Mouse (Mus musculus): ENCODE measurements around the gene Tmem45b. TPM values are rescaled to one million over a fixed set of nuclear protein-coding genes. Genes with fewer than 3 reads are reported as not detected.

Gene Tmem45b
- polyA plus RNA-seq, 1 experiment from 2014 or later: not detected

- H3K36me3 ChIP-seq (ENCODE audit: control insufficient read depth, insufficient read depth, low read length): no peaks in the 10 kb centered on the region
- peak within 1 kb of the TSS; percentile 79 for H3K9ac ChIP-seq (ENCODE audit: low read length)
- H3K9me3 ChIP-seq (ENCODE audit: control insufficient read depth, low read length): no peaks in the 10 kb centered on the region
- peak within 1 kb of the TSS; percentile 83 for H3K4me3 ChIP-seq (ENCODE audit: low read depth, low read length)
- peaks cover 6% of the 10 kb centered on the region; the same call in 1 of the 2 replicates for H3K4me1 ChIP-seq (ENCODE audit: control insufficient read depth, insufficient read depth, low read length)
- peak within 1 kb of the TSS; percentile 60 for H3K4me2 ChIP-seq (ENCODE audit: low read depth)
- DNase-seq (ENCODE audit: low spot score): peak; percentile 96
- WGBS: under 1% methylated on average over 44 of the region's 46 CpGs
- H3K27me3 ChIP-seq (ENCODE audit: control insufficient read depth, insufficient read depth, low read length): no peaks in the 10 kb centered on the region
- ATAC-seq (ENCODE audit: insufficient read depth, low FRiP score, low TSS enrichment): peak; percentile 98
- no peak within 1 kb of the TSS for H3K27ac ChIP-seq (ENCODE audit: low read depth, low read length)
Observed at GRCm38 (mm10) chr9:31385947-31386354, 78.3 kb downstream of the Tmem45b start, which contains the start of gene Nfrkb. Gene Nfrkb (plus strand): TSS chr9:31386192.

- H3K4me2 ChIP-seq (ENCODE audit: low read depth): peak overlapping the region; percentile 60
- H3K4me1 ChIP-seq (ENCODE audit: control insufficient read depth, insufficient read depth, low read length): peaks cover 6% of the 10 kb centered on the region; the same call in 1 of the 2 replicates
- H3K27me3 ChIP-seq (ENCODE audit: control insufficient read depth, insufficient read depth, low read length): no peaks in the 10 kb centered on the region
- H3K27ac ChIP-seq (ENCODE audit: low read depth, low read length): no peak overlapping the region
- H3K4me3 ChIP-seq (ENCODE audit: low read depth, low read length): peak overlapping the region; percentile 83
- no peaks in the 10 kb centered on the region for H3K36me3 ChIP-seq (ENCODE audit: control insufficient read depth, insufficient read depth, low read length)
- 34% methylated on average over 4 of the region's 4 CpGs for whole genome bisulfite sequencing
- no peaks in the 10 kb centered on the region for H3K9me3 ChIP-seq (ENCODE audit: control insufficient read depth, low read length)
- H3K9ac ChIP-seq (ENCODE audit: low read length): peak overlapping the region; percentile 79
- ATAC-seq (ENCODE audit: insufficient read depth, low FRiP score, low TSS enrichment) (peak; percentile 36), DNase-seq (ENCODE audit: low spot score) (no peak)
Observed at GRCm38 (mm10) chr9:31385500-31385869, 78.8 kb downstream of the Tmem45b start.

- Histone ChIP-seq H3K4me1 (ENCODE audit: control insufficient read depth, insufficient read depth, low read length) (peaks cover 6% of the 10 kb centered on the region; the same call in 1 of the 2 replicates), H3K36me3 (ENCODE audit: control insufficient read depth, insufficient read depth, low read length) (no peaks in the 10 kb centered on the region), H3K4me2 (ENCODE audit: low read depth) (peak overlapping the region; percentile 60; the same call in 1 of the 2 replicates), H3K9me3 (ENCODE audit: control insufficient read depth, low read length) (no peaks in the 10 kb centered on the region), H3K4me3 (ENCODE audit: low read depth, low read length) (no peak overlapping the region), H3K27ac (ENCODE audit: low read depth, low read length) (no peak overlapping the region), H3K27me3 (ENCODE audit: control insufficient read depth, insufficient read depth, low read length) (no peaks in the 10 kb centered on the region), H3K9ac (ENCODE audit: low read length) (no peak overlapping the region)
- ATAC-seq (ENCODE audit: insufficient read depth, low FRiP score, low TSS enrichment) (no peak), DNase-seq (ENCODE audit: low spot score) (no peak)
- WGBS: 85% methylated on average over 17 of the region's 17 CpGs
Observed at GRCm38 (mm10) chr9:31384786-31385499, 79.3 kb downstream of the Tmem45b start.

DNA sequence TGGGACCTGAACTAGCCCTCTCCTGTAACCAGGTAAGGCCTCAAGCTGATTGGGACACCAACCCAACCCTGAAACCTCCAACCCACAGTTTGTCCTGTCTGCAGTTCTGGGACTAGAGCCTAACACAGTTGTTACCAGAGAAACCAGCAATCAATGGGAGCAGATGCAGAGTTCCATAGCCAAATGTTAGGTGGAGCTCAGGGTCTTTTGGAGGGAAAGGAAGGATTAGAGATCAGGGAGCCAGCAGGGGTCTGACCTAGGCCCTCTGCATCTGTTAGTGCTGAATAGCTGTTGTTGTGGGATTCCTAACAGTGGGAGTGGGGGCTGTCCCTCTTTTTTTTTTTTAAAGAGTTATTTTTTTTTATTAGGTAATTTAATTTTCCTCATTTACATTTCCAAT is 87.6 kb downstream of the Tmem45b start:
- DNase-seq (ENCODE audit: low spot score): no peak
- no peaks in the 10 kb centered on the region for H3K4me1 ChIP-seq (ENCODE audit: control insufficient read depth, insufficient read depth, low read length)
- no peak for ATAC-seq (ENCODE audit: insufficient read depth, low FRiP score, low TSS enrichment)
- H3K27ac ChIP-seq (ENCODE audit: low read depth, low read length): no peak overlapping the region
- no peak overlapping the region for H3K9ac ChIP-seq (ENCODE audit: low read length)
- H3K4me3 ChIP-seq (ENCODE audit: low read depth, low read length): no peak overlapping the region
- H3K9me3 ChIP-seq (ENCODE audit: control insufficient read depth, low read length): no peaks in the 10 kb centered on the region
- H3K36me3 ChIP-seq (ENCODE audit: control insufficient read depth, insufficient read depth, low read length): no peaks in the 10 kb centered on the region
- no peaks in the 10 kb centered on the region for H3K27me3 ChIP-seq (ENCODE audit: control insufficient read depth, insufficient read depth, low read length)
- H3K4me2 ChIP-seq (ENCODE audit: low read depth): no peak overlapping the region

Other genes with a start within 250 kb of the Tmem45b start
- gene Prdm10, start 183.9 kb downstream of the Tmem45b start, polyA plus RNA-seq (2014; fragmentation: Nextera tagmentation; extraction: Ambion mirVana): 7.6 and 9.2 TPM in 2 replicates
- gene Nfrkb, start 78.3 kb downstream of the Tmem45b start, polyA plus RNA-seq (2014; fragmentation: Nextera tagmentation; extraction: Ambion mirVana): 22.1 and 22.8 TPM in 2 replicates